Comparison of ENCODE assay signal across 8 mouse cellular contexts in genomic region chr12:52910819-52911218, GRCm38 (mm10).
A peak's percentile ranks its signal among the peaks of the same experiment; 100 is the strongest.
DNase-seq lines count a peak whose midpoint lies in the region; ATAC-seq lines count a peak whose summit lies in the region.

No protein-coding gene starts in this region.

- no peak overlapping the region for H3K9ac ChIP-seq in embryonic facial prominence, embryonic 13.5 days
- no peak overlapping the region for H3K9ac ChIP-seq in kidney, embryonic 15.5 days
- H3K9ac ChIP-seq in limb, embryonic 15.5 days = no peak overlapping the region

- DNase-seq in ovary, postnatal 10 days (ENCODE audit: low spot score) = peak; percentile 67
- DNase-seq in ovary, adult 18-20 months (ENCODE audit: low spot score) = no peak
- peak; percentile 55 to 61 for DNase-seq in adrenal gland, postnatal 4 days (ENCODE audit: low spot score in 2 of 2)
- peak; percentile 30 for DNase-seq in retina, adult 2 months (ENCODE audit: low read depth, low spot score)
- peak; percentile 82 for DNase-seq in urinary bladder, postnatal 25 days (ENCODE audit: low spot score)

- H3K27me3 ChIP-seq in embryonic facial prominence, embryonic 13.5 days = no peaks in the 10 kb centered on the region
- H3K27me3 ChIP-seq in kidney, embryonic 15.5 days = peaks cover 3% of the 10 kb centered on the region; the same call in 1 of the 2 replicates
- 0 out of 2 replicates have a peak, but pooled peaks cover 2% of the 10 kb centered on the region for H3K27me3 ChIP-seq in limb, embryonic 15.5 days

- no peak overlapping the region for H3K4me3 ChIP-seq in embryonic facial prominence, embryonic 13.5 days
- H3K4me3 ChIP-seq in kidney, embryonic 15.5 days (replicated peaks) = no peak overlapping the region
- H3K4me3 ChIP-seq in limb, embryonic 15.5 days = no peak overlapping the region

- 15% methylated on average over 8 of the region's 8 CpGs for WGBS in embryonic facial prominence, embryonic 13.5 days
- WGBS in kidney, embryonic 15.5 days = 11% methylated on average over 8 of the region's 8 CpGs
- WGBS in limb, embryonic 15.5 days = 5% methylated on average over 8 of the region's 8 CpGs

- H3K27ac ChIP-seq in embryonic facial prominence, embryonic 13.5 days = no peak overlapping the region
- no peak overlapping the region for H3K27ac ChIP-seq in kidney, embryonic 15.5 days
- no peak overlapping the region for H3K27ac ChIP-seq in limb, embryonic 15.5 days

- peak overlapping the region; percentile 18 for H3K4me2 ChIP-seq in embryonic facial prominence, embryonic 13.5 days
- 0 out of 2 replicates have a peak overlapping the region, but pooled peaks have one; percentile 12 for H3K4me2 ChIP-seq in kidney, embryonic 15.5 days
- peak overlapping the region; percentile 32 for H3K4me2 ChIP-seq in limb, embryonic 15.5 days

- H3K9me3 ChIP-seq in embryonic facial prominence, embryonic 13.5 days = no peaks in the 10 kb centered on the region
- no peaks in the 10 kb centered on the region for H3K9me3 ChIP-seq in kidney, embryonic 15.5 days (replicated peaks)
- H3K9me3 ChIP-seq in limb, embryonic 15.5 days = no peaks in the 10 kb centered on the region

- H3K4me1 ChIP-seq in embryonic facial prominence, embryonic 13.5 days = peaks cover 5% of the 10 kb centered on the region
- H3K4me1 ChIP-seq in kidney, embryonic 15.5 days = no peaks in the 10 kb centered on the region
- H3K4me1 ChIP-seq in limb, embryonic 15.5 days = peaks cover 3% of the 10 kb centered on the region

- H3K36me3 ChIP-seq in embryonic facial prominence, embryonic 13.5 days = no peaks in the 10 kb centered on the region
- H3K36me3 ChIP-seq in kidney, embryonic 15.5 days = no peaks in the 10 kb centered on the region
- H3K36me3 ChIP-seq in limb, embryonic 15.5 days = no peaks in the 10 kb centered on the region

- ATAC-seq in embryonic facial prominence, embryonic 13.5 days (ENCODE audit: insufficient number of reproducible peaks, insufficient read depth, low FRiP score, low TSS enrichment, low read depth) = no peak
- ATAC-seq in kidney, embryonic 15.5 days (replicated peaks; ENCODE audit: low FRiP score) = no peak
- no peak for ATAC-seq in limb, embryonic 15.5 days (ENCODE audit: insufficient number of reproducible peaks, low FRiP score, low TSS enrichment, low read depth)
